Mouse (Mus musculus) lung, postnatal 0 days (tissue): ENCODE data around the gene Kctd19. TPM values are rescaled to one million over a fixed set of nuclear protein-coding genes. Genes with fewer than 3 reads are reported as not detected.

ENCODE experiments used
- ATAC-seq: fragments of 200-750 bp; cut with Nextera tagmentation; 2 replicates; pipeline ENCODE4 v1.8.0; 2017; ENCODE audit warnings: moderate library complexity
- DNase-seq: peaks from one replicate; pipeline ENCODE4 v3.0.0-alpha.2; 2016; ENCODE audit warnings: low spot score
- H3K27ac ChIP-seq: fragments of 300-500 bp; sonication (generic); 2 replicates; pipeline ENCODE4 v1.5.1; 2014; ENCODE audit warnings: antibody characterized with exemption, mild to moderate bottlenecking, low read length, mixed read lengths
- H3K27me3 ChIP-seq: fragments of 300-500 bp; sonication (generic); replicated peaks from 2 replicates; pipeline ENCODE4 v1.6.1; 2014; ENCODE audit warnings: low read length, mixed read lengths; ENCODE audit not compliant: insufficient read depth
- H3K36me3 ChIP-seq: fragments of 300-500 bp; sonication (generic); 2 replicates; pipeline ENCODE4 v1.6.1; 2014; ENCODE audit warnings: low read length, mixed read lengths; ENCODE audit not compliant: insufficient read depth
- H3K4me1 ChIP-seq: fragments of 300-500 bp; sonication (generic); 2 replicates; pipeline ENCODE4 v1.6.1; 2014; ENCODE audit warnings: antibody characterized with exemption, low read depth, low read length, mixed read lengths; ENCODE audit not compliant: insufficient read depth
- H3K4me2 ChIP-seq: fragments of 300-500 bp; sonication (generic); replicated peaks from 2 replicates; pipeline ENCODE4 v1.6.1; 2014; ENCODE audit warnings: low read depth, mild to moderate bottlenecking, low read length, moderate library complexity, mixed read lengths
- H3K4me3 ChIP-seq: fragments of 300-500 bp; sonication (generic); 2 replicates; pipeline ENCODE4 v1.5.1; 2014; ENCODE audit warnings: low read depth, low read length
- H3K9ac ChIP-seq: fragments of 300-500 bp; sonication (generic); replicated peaks from 2 replicates; pipeline ENCODE4 v1.6.1; 2014; ENCODE audit warnings: low read depth, mild to moderate bottlenecking
- H3K9me3 ChIP-seq: fragments of 300-500 bp; sonication (generic); 2 replicates; pipeline ENCODE4 v1.6.1; 2016; ENCODE audit warnings: low read length, mixed read lengths
- CTCF ChIP-seq: IDR thresholded peaks from 2 replicates; pipeline ENCODE4 v1.5.1; 2016; ENCODE audit warnings: antibody characterized with exemption, mild to moderate bottlenecking
- EP300 ChIP-seq: IDR thresholded peaks from 2 replicates; pipeline ENCODE4 v1.6.1; 2016; ENCODE audit warnings: antibody characterized with exemption, mild to moderate bottlenecking, control low read depth
- WGBS: fragments of 180-500 bp; shearing (Covaris S2); extraction: QIAGEN DNeasy Blood & Tissue Kit; methylation state at CpG from one replicate; pipeline ENCODE4 v1.1.7; 2014; 5-methylcytosine and 5-hydroxymethylcytosine counted together
- polyA plus RNA-seq: library from polyadenylated mRNA; unstranded; fragments of >200 nt; fragmentation: Nextera tagmentation; extraction: Ambion mirVana; gene quantifications from 2 replicates; pipeline ENCODE4 v1.2.1, GENCODE M21; 2015

The Kctd19 gene
- polyA plus RNA-seq, 1 experiment from 2014 or later, result 0.38 TPM

GRCm38 (mm10) chr8:105433021-105433420 is 19.7 kb upstream of the Kctd19 start:
- H3K27ac ChIP-seq, result peak overlapping the region; percentile 3; the same call in 1 of the 2 replicates
- no peak overlapping the region for H3K9ac ChIP-seq
- H3K4me2 ChIP-seq, result no peak overlapping the region
- no peaks in the 10 kb centered on the region for H3K4me1 ChIP-seq
- ATAC-seq (no peak), DNase-seq (no peak)
- no peaks in the 10 kb centered on the region for H3K27me3 ChIP-seq
- WGBS, result 49% methylated on average over 6 of the region's 6 CpGs
- TF ChIP-seq CTCF (no peak), EP300 (no peak)
- no peaks in the 10 kb centered on the region for H3K36me3 ChIP-seq
- no peaks in the 10 kb centered on the region for H3K9me3 ChIP-seq
- no peak overlapping the region for H3K4me3 ChIP-seq

GRCm38 (mm10) chr8:105431743-105432515 is 18.6 kb upstream of the Kctd19 start:
- ATAC-seq (no peak), DNase-seq (no peak)
- H3K9ac ChIP-seq, result no peak overlapping the region
- H3K4me2 ChIP-seq, result no peak overlapping the region
- H3K4me3 ChIP-seq, result no peak overlapping the region
- H3K36me3 ChIP-seq, result no peaks in the 10 kb centered on the region
- no peak for TF ChIP-seq EP300
- no peak for TF ChIP-seq CTCF
- H3K27ac ChIP-seq, result no peak overlapping the region
- no peaks in the 10 kb centered on the region for H3K9me3 ChIP-seq
- no peaks in the 10 kb centered on the region; the same call in 1 of the 2 replicates for H3K4me1 ChIP-seq
- 76% methylated on average over 7 of the region's 7 CpGs for WGBS
- H3K27me3 ChIP-seq, result no peaks in the 10 kb centered on the region

GRCm38 (mm10) chr8:105426878-105427277 is 13.6 kb upstream of the Kctd19 start:
- Histone ChIP-seq H3K4me2 (no peak overlapping the region), H3K4me1 (no peaks in the 10 kb centered on the region; the same call in 1 of the 2 replicates), H3K27me3 (no peaks in the 10 kb centered on the region), H3K9me3 (no peaks in the 10 kb centered on the region), H3K9ac (no peak overlapping the region), H3K36me3 (no peaks in the 10 kb centered on the region), H3K4me3 (no peak overlapping the region), H3K27ac (peak overlapping the region; percentile 22; the same call in 1 of the 2 replicates)
- DNase-seq (peak; percentile 52), ATAC-seq (peak; percentile 63)
- WGBS, result 24% methylated on average over 6 of the region's 6 CpGs
- TF ChIP-seq CTCF, result no peak
- peak; percentile 93 for TF ChIP-seq EP300

GRCm38 (mm10) chr8:105422006-105422405 is 8.7 kb upstream of the Kctd19 start:
- Histone ChIP-seq H3K9ac (no peak overlapping the region), H3K27ac (no peak overlapping the region), H3K4me2 (no peak overlapping the region), H3K9me3 (no peaks in the 10 kb centered on the region), H3K36me3 (no peaks in the 10 kb centered on the region), H3K4me1 (no peaks in the 10 kb centered on the region; the same call in 1 of the 2 replicates), H3K27me3 (no peaks in the 10 kb centered on the region), H3K4me3 (no peak overlapping the region)
- WGBS, result 70% methylated on average over 1 of the region's 1 CpGs
- DNase-seq (no peak), ATAC-seq (no peak)
- TF ChIP-seq EP300, result no peak

- ATAC-seq (no peak), DNase-seq (peak; percentile 36)
- Histone ChIP-seq H3K4me3 (no peak overlapping the region), H3K4me1 (no peaks in the 10 kb centered on the region), H3K4me2 (no peak overlapping the region), H3K9me3 (no peaks in the 10 kb centered on the region), H3K9ac (no peak overlapping the region), H3K27ac (no peak overlapping the region), H3K36me3 (no peaks in the 10 kb centered on the region), H3K27me3 (no peaks in the 10 kb centered on the region)
- WGBS, result 60% methylated on average over 4 of the region's 4 CpGs
- TF ChIP-seq CTCF, result no peak
- 0 out of 2 replicates have a peak, but pooled peaks have one; percentile 20 for TF ChIP-seq EP300
Observed at GRCm38 (mm10) chr8:105419800-105420199, 6.5 kb upstream of the Kctd19 start.

GRCm38 (mm10) chr8:105418992-105419391 is 5.7 kb upstream of the Kctd19 start:
- H3K27ac ChIP-seq, result no peak overlapping the region

More at GRCm38 (mm10) chr8:105418992-105419391, 5.7 kb upstream of the Kctd19 start:
- 81% methylated on average over 2 of the region's 2 CpGs for WGBS
- Histone ChIP-seq H3K4me3 (no peak overlapping the region), H3K36me3 (no peaks in the 10 kb centered on the region), H3K9me3 (no peaks in the 10 kb centered on the region), H3K4me1 (no peaks in the 10 kb centered on the region; the same call in 1 of the 2 replicates), H3K27me3 (no peaks in the 10 kb centered on the region), H3K4me2 (no peak overlapping the region), H3K9ac (no peak overlapping the region)
- TF ChIP-seq EP300 (no peak), CTCF (peak; percentile 41)
- no peak for DNase-seq
- ATAC-seq, result no peak
